Mouse (Mus musculus) small intestine, adult 2 months (tissue): ENCODE data around the gene Cep55.

Experiments used
- CTCF ChIP-seq: fragments of 200-500 bp; IDR thresholded peaks from 2 replicates; pipeline ENCODE4 v1.5.1; 2012; ENCODE audit warnings: low read depth, mild to moderate bottlenecking, control low read depth, inconsistent platforms, low read length, moderate library complexity, mixed read lengths; ENCODE audit not compliant: insufficient replicate concordance, insufficient read length; ENCODE audit errors: extremely low read depth
- POLR2A ChIP-seq: fragments of 200-500 bp; IDR thresholded peaks from 2 replicates; pipeline ENCODE4 v1.6.1; 2012; ENCODE audit warnings: low read depth, mild to moderate bottlenecking, control low read depth, inconsistent platforms, low read length, moderate library complexity

GRCm38 (mm10) chr19:38063201-38063600 lies 8.4 kb downstream of the Cep55 start:
- TF ChIP-seq POLR2A (no peak), CTCF (no peak)
